Comparison of ENCODE assay signal across 40 mouse cellular contexts in genomic region chr12:110725051-110725450, GRCm38 (mm10). TPM values are rescaled to one million over a fixed set of nuclear protein-coding genes. Genes with fewer than 3 reads are reported as not detected.
"Had no signal": no experiment of that assay in that cellular context is flagged by ENCODE, and none has a peak within 500 bp of the region (broad histone marks: within the 10 kb centered on the region; RNA-seq: fewer than 3 reads in every experiment).

No protein-coding gene starts in this region.

- H3K4me1 ChIP-seq: heart, embryonic 10.5 days; heart, embryonic 13.5 days; heart, embryonic 15.5 days; hindbrain, embryonic 13.5 days; hindbrain, embryonic 15.5 days; kidney, embryonic 15.5 days; limb, embryonic 13.5 days; limb, embryonic 15.5 days had no signal

- H3K27me3 ChIP-seq: hindbrain, embryonic 13.5 days; limb, embryonic 15.5 days had no signal

- H3K9ac ChIP-seq: heart, embryonic 13.5 days; heart, embryonic 15.5 days; hindbrain, embryonic 13.5 days; hindbrain, embryonic 15.5 days; kidney, embryonic 15.5 days; limb, embryonic 13.5 days; limb, embryonic 15.5 days; liver, embryonic 12.5 days had no signal

- H3K27ac ChIP-seq: gastrocnemius, adult 2 months; heart, embryonic 10.5 days; heart, embryonic 13.5 days; heart, embryonic 15.5 days; hindbrain, embryonic 13.5 days; hindbrain, embryonic 15.5 days; hindbrain, postnatal 0 days; kidney, embryonic 15.5 days; kidney, postnatal 0 days; limb, embryonic 13.5 days; limb, embryonic 15.5 days; liver, embryonic 12.5 days had no signal

- DNase-seq: gastrocnemius, adult 2 months; gastrocnemius, postnatal 10 days; gastrocnemius, postnatal 25 days; heart, adult 18-20 months; heart, postnatal 14 days; heart, postnatal 36 days; kidney, adult 11 months; kidney, adult 2 months; kidney, adult 9 months; kidney, postnatal 14 days; kidney, postnatal 36 days; layer of hippocampus, adult 9-11 months; layer of hippocampus, postnatal 36 days; left cerebral cortex, postnatal 4 days had no signal

- H3K9me3 ChIP-seq: heart, embryonic 10.5 days; heart, embryonic 13.5 days; heart, embryonic 15.5 days; hindbrain, embryonic 13.5 days; hindbrain, embryonic 15.5 days; kidney, embryonic 15.5 days; limb, embryonic 13.5 days; limb, embryonic 15.5 days; liver, embryonic 12.5 days had no signal

- ATAC-seq: hindbrain, postnatal 0 days; intestine, embryonic 16.5 days; liver, embryonic 12.5 days had no signal

- H3K36me3 ChIP-seq: heart, embryonic 10.5 days; heart, embryonic 13.5 days; heart, embryonic 15.5 days; hindbrain, embryonic 13.5 days; hindbrain, embryonic 15.5 days; kidney, embryonic 15.5 days; limb, embryonic 13.5 days; limb, embryonic 15.5 days; liver, embryonic 12.5 days had no signal

- H3K4me3 ChIP-seq: gastrocnemius, adult 2 months; heart, embryonic 10.5 days; heart, embryonic 13.5 days; heart, embryonic 15.5 days; hindbrain, embryonic 13.5 days; hindbrain, embryonic 15.5 days; kidney, embryonic 15.5 days; limb, embryonic 13.5 days; limb, embryonic 15.5 days; liver, embryonic 12.5 days had no signal

RNA-seq across cellular contexts. Expression of gene 1700001K19Rik, which starts 42.6 kb away (rescaled TPM):
- total RNA-seq: gastrocnemius, adult 2 months; gastrocnemius, postnatal 10 days; gastrocnemius, postnatal 25 days; gastrocnemius, postnatal 4 days; granulocyte monocyte progenitor cell, adult 5-6 weeks; heart, adult 18-20 months; heart, adult 8-10 months; heart, postnatal 14 days; heart, postnatal 36 days; hematopoietic stem cell, adult 5-6 weeks; hindbrain, postnatal 0 days; layer of hippocampus, adult 18-20 months; layer of hippocampus, adult 8-10 months; layer of hippocampus, postnatal 14 days; layer of hippocampus, postnatal 36 days; left cerebral cortex, adult 18-20 months; left cerebral cortex, adult 8-10 months; left cerebral cortex, postnatal 10 days; left cerebral cortex, postnatal 25 days; left cerebral cortex, postnatal 4 days; liver, adult 2 months had no signal
- polyA plus RNA-seq: heart, embryonic 10.5 days; heart, embryonic 13.5 days; heart, embryonic 15.5 days; heart, postnatal 0 days; intestine, embryonic 16.5 days; kidney, adult 2 months; kidney, postnatal 0 days; large intestine, adult 2 months; limb, embryonic 13.5 days; liver, adult 2 months; liver, embryonic 12.5 days had no signal
